Mouse (Mus musculus) heart, adult 2 months (tissue): Measurements from ENCODE around the gene Mrtfa.

Source experiments
- CTCF ChIP-seq: fragments of 200-600 bp; IDR thresholded peaks from 2 replicates; pipeline ENCODE4 v1.8.1; 2022; ENCODE audit warnings: antibody characterized with exemption, mild to moderate bottlenecking, moderate library complexity
- EP300 ChIP-seq: fragments of 200-500 bp; IDR thresholded peaks from 2 replicates; pipeline ENCODE4 v1.6.1; 2011; ENCODE audit warnings: low read depth, low read length, control low read depth; ENCODE audit not compliant: insufficient read depth

DNA sequence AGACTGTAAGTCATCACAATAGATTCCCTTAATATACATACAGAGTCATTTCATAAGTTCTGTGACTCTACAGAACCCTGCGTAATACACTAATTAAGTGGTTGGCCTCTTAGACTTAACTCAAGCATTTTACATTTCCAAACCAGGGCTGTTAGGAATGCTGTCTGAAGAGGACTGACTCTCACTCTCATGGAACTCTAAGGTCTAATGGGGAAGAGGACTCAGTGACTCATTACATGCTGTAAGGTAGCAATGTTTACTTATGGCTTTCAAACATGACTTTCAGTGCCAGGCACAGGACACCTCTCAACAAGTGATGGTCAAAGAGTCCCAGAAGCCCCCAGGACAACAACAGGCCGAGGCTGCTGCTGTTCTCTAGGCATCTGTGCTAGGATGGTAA is 135.1 kb downstream of the Mrtfa start:
- TF ChIP-seq EP300 (no peak), CTCF (no peak)
